Mouse (Mus musculus) liver, postnatal 0 days (tissue): Measurements from ENCODE around the gene Nisch.

Source experiments
- CTCF ChIP-seq: sonication (generic); IDR thresholded peaks from 2 replicates; pipeline ENCODE4 v1.5.1; 2016; ENCODE audit warnings: antibody characterized with exemption, low read depth
- EP300 ChIP-seq: IDR thresholded peaks from 2 replicates; pipeline ENCODE4 v1.6.1; 2016; ENCODE audit warnings: antibody characterized with exemption, low read depth, mild to moderate bottlenecking

DNA sequence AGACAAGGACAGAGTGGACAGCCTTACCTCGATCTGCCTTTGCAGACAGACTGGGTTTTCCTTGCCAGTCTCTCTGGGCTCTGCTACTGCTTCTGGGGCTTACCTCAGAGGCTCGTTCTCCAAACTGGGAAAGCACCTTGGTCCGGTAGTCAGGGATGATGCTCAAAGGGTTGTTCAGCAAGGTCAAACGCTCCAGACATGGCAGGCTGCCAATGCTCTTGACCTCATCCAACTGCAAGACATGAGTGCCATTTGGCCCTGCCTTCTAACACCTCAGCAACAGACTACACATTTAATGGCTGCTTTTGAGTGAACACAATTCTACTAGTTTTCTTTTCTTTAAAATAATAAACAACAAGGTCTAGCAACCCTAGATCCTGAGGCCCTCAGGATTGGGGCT is 30.1 kb downstream of the Nisch start:
- TF ChIP-seq EP300, result no peak
- no peak for TF ChIP-seq CTCF
